Mouse (Mus musculus): ENCODE data around the gene Atg3.

- TF ChIP-seq POLR2A (IDR thresholded peaks at IDR 0.05; ENCODE audit: borderline replicate concordance, control insufficient read depth, low read depth, low read length), result no peak
- TF ChIP-seq CTCF (IDR thresholded peaks at IDR 0.05; ENCODE audit: control insufficient read depth, insufficient read depth, low read length), result no peak
These were observed 36.0 kb upstream of the Atg3 start for GRCm38 (mm10) chr16:45122571-45122970.
